Mouse (Mus musculus) bone marrow, adult 2 months (tissue): ENCODE data around the gene Tspan31.

Source experiments
- CTCF ChIP-seq: fragments of 200-500 bp; IDR thresholded peaks from 2 replicates; pipeline ENCODE4 v1.5.1; 2011; ENCODE audit warnings: low read length, control low read depth; ENCODE audit not compliant: control insufficient read depth, insufficient read depth
- POLR2A ChIP-seq: fragments of 200-500 bp; IDR thresholded peaks from 2 replicates; pipeline ENCODE4 v1.6.1; 2011; ENCODE audit warnings: low read depth, mild to moderate bottlenecking, control low read depth, low read length, borderline replicate concordance; ENCODE audit not compliant: control insufficient read depth

DNA sequence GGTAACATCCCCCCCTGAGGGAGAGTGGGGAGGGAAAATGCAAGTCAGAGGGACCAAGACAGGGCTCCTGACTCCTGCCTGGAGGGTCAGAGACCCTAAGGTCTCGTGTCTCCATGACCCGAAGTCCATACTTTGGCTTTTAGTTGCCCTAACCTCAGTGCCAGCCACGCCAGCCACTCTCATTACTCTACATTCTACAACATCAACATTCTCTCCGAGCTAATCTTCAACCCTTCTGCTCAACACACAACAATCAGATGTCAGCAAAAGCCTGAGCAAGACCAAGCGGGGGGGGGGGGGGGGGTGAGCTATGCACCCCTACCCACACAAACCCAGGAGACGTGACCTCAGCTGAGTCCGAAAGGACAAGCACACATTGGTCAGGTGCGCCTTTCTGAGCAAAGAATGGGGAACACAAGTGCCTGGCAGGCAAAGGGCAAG is 36.7 kb downstream of the Tspan31 start:
- no peak for TF ChIP-seq POLR2A
- TF ChIP-seq CTCF, result no peak
